Mouse (Mus musculus): ENCODE results near the gene Uba7. TPM values are rescaled to one million over a fixed set of nuclear protein-coding genes. Genes with fewer than 3 reads are reported as not detected.

Uba7 gene
- polyA plus RNA-seq, 1 experiment from 2014 or later, result 8.7 TPM

GRCm38 (mm10) chr9:107936831-107937230, 38.5 kb upstream of the Uba7 start:
- 8% methylated on average over 3 of the region's 3 CpGs for WGBS
- Histone ChIP-seq H3K36me3 (replicated peaks; ENCODE audit: control insufficient read depth, insufficient read depth) (no peaks in the 10 kb centered on the region), H3K9ac (peak overlapping the region; percentile 63), H3K4me2 (replicated peaks) (peak overlapping the region; percentile 91), H3K4me3 (replicated peaks; ENCODE audit: low read length) (peak overlapping the region; percentile 50), H3K27ac (no peak overlapping the region), H3K9me3 (ENCODE audit: control insufficient read depth, low read length) (no peaks in the 10 kb centered on the region), H3K27me3 (ENCODE audit: control insufficient read depth, insufficient read depth, low read length) (peaks cover 8% of the 10 kb centered on the region), H3K4me1 (replicated peaks; ENCODE audit: control insufficient read depth, insufficient read depth, low read length) (peaks cover 15% of the 10 kb centered on the region)
- ATAC-seq (ENCODE audit: low FRiP score) (no peak), DNase-seq (ENCODE audit: low spot score) (no peak)

GRCm38 (mm10) chr9:107947241-107948194, 27.8 kb upstream of the Uba7 start:
- Histone ChIP-seq H3K4me1 (replicated peaks; ENCODE audit: control insufficient read depth, insufficient read depth, low read length) (no peaks in the 10 kb centered on the region; the same call in 1 of the 2 replicates), H3K4me2 (replicated peaks) (no peak overlapping the region), H3K27me3 (ENCODE audit: control insufficient read depth, insufficient read depth, low read length) (no peaks in the 10 kb centered on the region), H3K9ac (no peak overlapping the region), H3K27ac (no peak overlapping the region), H3K4me3 (replicated peaks; ENCODE audit: low read length) (no peak overlapping the region), H3K36me3 (replicated peaks; ENCODE audit: control insufficient read depth, insufficient read depth) (no peaks in the 10 kb centered on the region), H3K9me3 (ENCODE audit: control insufficient read depth, low read length) (no peaks in the 10 kb centered on the region)
- 89% methylated on average over 31 of the region's 31 CpGs for WGBS
- no peak for DNase-seq (ENCODE audit: low spot score)
- ATAC-seq (ENCODE audit: low FRiP score), result no peak

GRCm38 (mm10) chr9:107949184-107949921, 26.0 kb upstream of the Uba7 start:
- Histone ChIP-seq H3K4me2 (replicated peaks) (no peak overlapping the region), H3K27me3 (ENCODE audit: control insufficient read depth, insufficient read depth, low read length) (no peaks in the 10 kb centered on the region), H3K36me3 (replicated peaks; ENCODE audit: control insufficient read depth, insufficient read depth) (no peaks in the 10 kb centered on the region), H3K4me3 (replicated peaks; ENCODE audit: low read length) (no peak overlapping the region), H3K9me3 (ENCODE audit: control insufficient read depth, low read length) (no peaks in the 10 kb centered on the region), H3K27ac (no peak overlapping the region), H3K4me1 (replicated peaks; ENCODE audit: control insufficient read depth, insufficient read depth, low read length) (no peaks in the 10 kb centered on the region; the same call in 1 of the 2 replicates), H3K9ac (no peak overlapping the region)
- no peak for DNase-seq (ENCODE audit: low spot score)
- 82% methylated on average over 13 of the region's 13 CpGs for WGBS
- no peak for ATAC-seq (ENCODE audit: low FRiP score)

- Histone ChIP-seq H3K36me3 (replicated peaks; ENCODE audit: control insufficient read depth, insufficient read depth) (no peaks in the 10 kb centered on the region), H3K9ac (peak within 1 kb of the TSS; percentile 67), H3K4me1 (replicated peaks; ENCODE audit: control insufficient read depth, insufficient read depth, low read length) (no peaks in the 10 kb centered on the region; the same call in 1 of the 2 replicates), H3K4me2 (replicated peaks) (peak within 1 kb of the TSS; percentile 92), H3K9me3 (ENCODE audit: control insufficient read depth, low read length) (no peaks in the 10 kb centered on the region), H3K4me3 (replicated peaks; ENCODE audit: low read length) (peak within 1 kb of the TSS; percentile 56), H3K27me3 (ENCODE audit: control insufficient read depth, insufficient read depth, low read length) (no peaks in the 10 kb centered on the region), H3K27ac (peak within 1 kb of the TSS; percentile 87)
- no peak for ATAC-seq (ENCODE audit: low FRiP score)
- DNase-seq (ENCODE audit: low spot score), result no peak
- WGBS, result 88% methylated on average over 10 of the region's 10 CpGs
Observed at GRCm38 (mm10) chr9:107949922-107950235, 25.4 kb upstream of the Uba7 start, which contains the start of gene Traip. TSS of gene Traip (plus strand) at chr9:107950136.

GRCm38 (mm10) chr9:107950460-107951355, 24.6 kb upstream of the Uba7 start:
- ATAC-seq (ENCODE audit: low FRiP score), result peak; percentile 96
- H3K4me3 ChIP-seq (replicated peaks; ENCODE audit: low read length), result peak overlapping the region; percentile 56
- H3K9me3 ChIP-seq (ENCODE audit: control insufficient read depth, low read length), result no peaks in the 10 kb centered on the region
- H3K4me2 ChIP-seq (replicated peaks), result peak overlapping the region; percentile 92
- peak overlapping the region; percentile 87 for H3K27ac ChIP-seq
- no peaks in the 10 kb centered on the region for H3K36me3 ChIP-seq (replicated peaks; ENCODE audit: control insufficient read depth, insufficient read depth)
- H3K9ac ChIP-seq, result peak overlapping the region; percentile 67
- H3K27me3 ChIP-seq (ENCODE audit: control insufficient read depth, insufficient read depth, low read length), result no peaks in the 10 kb centered on the region
- WGBS, result 12% methylated on average over 45 of the region's 45 CpGs
- H3K4me1 ChIP-seq (replicated peaks; ENCODE audit: control insufficient read depth, insufficient read depth, low read length), result no peaks in the 10 kb centered on the region; the same call in 1 of the 2 replicates
- DNase-seq (ENCODE audit: low spot score), result peak; percentile 93

GRCm38 (mm10) chr9:107955613-107956289, 19.6 kb upstream of the Uba7 start:
- H3K4me3 ChIP-seq (replicated peaks; ENCODE audit: low read length), result no peak overlapping the region
- H3K9ac ChIP-seq, result no peak overlapping the region
- H3K9me3 ChIP-seq (ENCODE audit: control insufficient read depth, low read length), result no peaks in the 10 kb centered on the region
- DNase-seq (ENCODE audit: low spot score) (no peak), ATAC-seq (ENCODE audit: low FRiP score) (no peak)
- H3K4me2 ChIP-seq (replicated peaks), result no peak overlapping the region
- peaks cover 3% of the 10 kb centered on the region for H3K4me1 ChIP-seq (replicated peaks; ENCODE audit: control insufficient read depth, insufficient read depth, low read length)
- no peak overlapping the region for H3K27ac ChIP-seq
- H3K27me3 ChIP-seq (ENCODE audit: control insufficient read depth, insufficient read depth, low read length), result no peaks in the 10 kb centered on the region
- H3K36me3 ChIP-seq (replicated peaks; ENCODE audit: control insufficient read depth, insufficient read depth), result no peaks in the 10 kb centered on the region; the same call in 1 of the 2 replicates
- 82% methylated on average over 6 of the region's 6 CpGs for WGBS

- 21% methylated on average over 6 of the region's 6 CpGs for WGBS
- H3K4me2 ChIP-seq (replicated peaks), result no peak overlapping the region
- no peaks in the 10 kb centered on the region for H3K9me3 ChIP-seq (ENCODE audit: control insufficient read depth, low read length)
- H3K9ac ChIP-seq, result no peak overlapping the region
- ATAC-seq (ENCODE audit: low FRiP score) (no peak), DNase-seq (ENCODE audit: low spot score) (no peak)
- H3K36me3 ChIP-seq (replicated peaks; ENCODE audit: control insufficient read depth, insufficient read depth), result no peaks in the 10 kb centered on the region; the same call in 1 of the 2 replicates
- H3K4me3 ChIP-seq (replicated peaks; ENCODE audit: low read length), result no peak overlapping the region
- peaks cover 15% of the 10 kb centered on the region for H3K4me1 ChIP-seq (replicated peaks; ENCODE audit: control insufficient read depth, insufficient read depth, low read length)
- no peaks in the 10 kb centered on the region for H3K27me3 ChIP-seq (ENCODE audit: control insufficient read depth, insufficient read depth, low read length)
- H3K27ac ChIP-seq, result no peak overlapping the region
Observed at GRCm38 (mm10) chr9:107957141-107957540, 18.2 kb upstream of the Uba7 start.

- no peak overlapping the region for H3K27ac ChIP-seq
- WGBS, result 70% methylated on average over 6 of the region's 6 CpGs
Observed at GRCm38 (mm10) chr9:107959896-107960295, 15.4 kb upstream of the Uba7 start.

More at GRCm38 (mm10) chr9:107959896-107960295, 15.4 kb upstream of the Uba7 start:
- ATAC-seq (ENCODE audit: low FRiP score) (no peak), DNase-seq (ENCODE audit: low spot score) (no peak)
- Histone ChIP-seq H3K4me1 (replicated peaks; ENCODE audit: control insufficient read depth, insufficient read depth, low read length) (peaks cover 16% of the 10 kb centered on the region), H3K9ac (no peak overlapping the region), H3K27me3 (ENCODE audit: control insufficient read depth, insufficient read depth, low read length) (no peaks in the 10 kb centered on the region), H3K4me2 (replicated peaks) (no peak overlapping the region), H3K9me3 (ENCODE audit: control insufficient read depth, low read length) (no peaks in the 10 kb centered on the region), H3K4me3 (replicated peaks; ENCODE audit: low read length) (no peak overlapping the region), H3K36me3 (replicated peaks; ENCODE audit: control insufficient read depth, insufficient read depth) (no peaks in the 10 kb centered on the region; the same call in 1 of the 2 replicates)
